Mouse (Mus musculus): ENCODE measurements around the gene Mical2. TPM values are rescaled to one million over a fixed set of nuclear protein-coding genes. Genes with fewer than 3 reads are reported as not detected.
A peak's percentile ranks its signal among the peaks of the same experiment; 100 is the strongest.

Gene Mical2
- polyA plus RNA-seq, 1 experiment from 2014 or later: 128 TPM

- Histone ChIP-seq H3K4me3 (ENCODE audit: low read length) (no peak overlapping the region), H3K27me3 (ENCODE audit: control insufficient read depth, insufficient read depth, low read length) (no peaks in the 10 kb centered on the region), H3K36me3 (ENCODE audit: control insufficient read depth, insufficient read depth) (no peaks in the 10 kb centered on the region), H3K9ac (ENCODE audit: low read length) (no peak overlapping the region), H3K9me3 (replicated peaks; ENCODE audit: control insufficient read depth, low read length) (peaks cover 6% of the 10 kb centered on the region), H3K4me1 (ENCODE audit: control insufficient read depth, insufficient read depth, low read length) (peaks cover 31% of the 10 kb centered on the region), H3K4me2 (ENCODE audit: low read depth, low read length) (peak overlapping the region; percentile 19; the same call in 1 of the 2 replicates), H3K27ac (ENCODE audit: low read length) (peak overlapping the region; percentile 64)
- WGBS: 22% methylated on average over 6 of the region's 6 CpGs
- 0 out of 2 replicates have a peak, but pooled peaks have one; percentile 26 for ATAC-seq (replicated peaks; ENCODE audit: extremely low read depth, insufficient read depth, low FRiP score)
Measured at GRCm38 (mm10) chr7:112217208-112217607, 8.4 kb upstream of the Mical2 start.

GRCm38 (mm10) chr7:112222733-112223524, 2.7 kb upstream of the Mical2 start:
- peaks cover 6% of the 10 kb centered on the region for H3K9me3 ChIP-seq (replicated peaks; ENCODE audit: control insufficient read depth, low read length)
- H3K4me2 ChIP-seq (ENCODE audit: low read depth, low read length): peak overlapping the region; percentile 30; the same call in 1 of the 2 replicates
- ATAC-seq (replicated peaks; ENCODE audit: extremely low read depth, insufficient read depth, low FRiP score): peak; percentile 4; the same call in 1 of the 2 replicates
- no peak overlapping the region for H3K4me3 ChIP-seq (ENCODE audit: low read length)
- WGBS: 17% methylated on average over 7 of the region's 7 CpGs
- H3K36me3 ChIP-seq (ENCODE audit: control insufficient read depth, insufficient read depth): no peaks in the 10 kb centered on the region
- H3K27me3 ChIP-seq (ENCODE audit: control insufficient read depth, insufficient read depth, low read length): no peaks in the 10 kb centered on the region
- H3K9ac ChIP-seq (ENCODE audit: low read length): peak overlapping the region; percentile 57
- peak overlapping the region; percentile 93 for H3K27ac ChIP-seq (ENCODE audit: low read length)
- H3K4me1 ChIP-seq (ENCODE audit: control insufficient read depth, insufficient read depth, low read length): peaks cover 43% of the 10 kb centered on the region

DNA sequence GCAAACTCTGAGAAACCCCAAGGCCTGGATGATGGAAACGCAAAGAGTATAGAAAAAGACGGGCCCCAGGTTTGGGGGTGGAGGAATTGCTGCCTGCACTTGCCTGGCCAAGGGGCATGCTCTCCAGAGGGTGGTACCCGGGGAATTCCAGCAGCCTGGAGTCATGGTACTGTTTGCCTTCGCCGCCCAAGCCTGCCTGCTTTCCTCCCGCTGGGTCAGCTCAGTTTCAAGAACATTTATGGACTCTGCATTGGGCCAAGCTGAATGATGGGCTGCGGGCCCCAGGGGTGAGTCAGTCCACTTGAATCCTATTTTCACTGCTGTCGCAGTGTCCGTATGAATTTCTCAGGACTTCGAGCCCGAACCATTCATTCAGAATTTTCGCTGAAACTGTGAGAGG, 802 bp upstream of the Mical2 start:
- Histone ChIP-seq H3K4me1 (ENCODE audit: control insufficient read depth, insufficient read depth, low read length) (peaks cover 49% of the 10 kb centered on the region), H3K9ac (ENCODE audit: low read length) (peak overlapping the region; percentile 49), H3K4me2 (ENCODE audit: low read depth, low read length) (peak overlapping the region; percentile 82), H3K27ac (ENCODE audit: low read length) (peak overlapping the region; percentile 58), H3K36me3 (ENCODE audit: control insufficient read depth, insufficient read depth) (0 out of 2 replicates have a peak, but pooled peaks cover 5% of the 10 kb centered on the region), H3K9me3 (replicated peaks; ENCODE audit: control insufficient read depth, low read length) (peaks cover 6% of the 10 kb centered on the region), H3K27me3 (ENCODE audit: control insufficient read depth, insufficient read depth, low read length) (no peaks in the 10 kb centered on the region), H3K4me3 (ENCODE audit: low read length) (no peak overlapping the region)
- no peak for ATAC-seq (replicated peaks; ENCODE audit: extremely low read depth, insufficient read depth, low FRiP score)
- 68% methylated on average over 12 of the region's 12 CpGs for WGBS

DNA sequence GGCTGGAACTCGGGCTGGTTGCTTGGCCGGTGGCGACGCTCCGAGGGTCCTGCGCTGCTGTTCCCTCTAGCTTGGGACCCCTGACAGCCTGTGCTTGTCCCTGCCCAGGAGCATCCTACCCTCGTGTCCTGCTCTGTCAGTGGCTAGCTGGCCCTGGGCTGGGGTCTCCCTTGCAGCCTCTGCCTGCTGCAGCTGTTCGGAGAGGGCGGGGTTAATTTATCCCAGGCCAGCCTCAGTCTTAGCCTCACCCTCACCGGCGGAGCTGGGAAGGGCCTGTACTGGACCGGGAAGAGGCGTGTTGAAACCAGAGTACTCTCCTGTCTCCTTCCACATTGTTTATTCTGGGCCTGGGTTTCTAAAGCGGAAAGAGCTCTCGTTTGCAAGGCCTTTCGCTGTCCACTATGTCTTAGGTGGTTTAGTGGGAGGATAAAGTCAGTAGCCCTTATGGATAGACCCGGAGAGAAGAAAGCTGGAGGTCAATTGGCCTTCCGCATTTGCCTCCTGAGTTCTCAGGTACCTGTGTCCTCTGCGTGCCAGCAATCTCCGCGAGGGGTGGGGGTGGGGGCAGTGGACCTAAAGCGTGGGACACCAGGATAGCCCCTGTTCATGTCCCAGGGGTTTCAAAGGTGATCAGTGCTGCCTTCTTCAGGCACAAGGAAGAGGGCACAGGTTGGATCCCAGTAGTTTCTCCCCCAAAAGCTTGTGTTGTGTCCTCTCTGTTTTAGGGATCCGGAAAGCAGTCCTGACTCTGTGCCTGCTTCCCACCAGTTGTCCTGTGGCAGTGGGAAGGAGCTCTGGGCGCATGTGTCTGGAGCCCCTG, 1.0 kb downstream of the Mical2 start:
- no peak; the same call in 1 of the 2 replicates for ATAC-seq (replicated peaks; ENCODE audit: extremely low read depth, insufficient read depth, low FRiP score)

GRCm38 (mm10) chr7:112227266-112227562, 1.6 kb downstream of the Mical2 start:
- Histone ChIP-seq H3K4me2 (ENCODE audit: low read depth, low read length) (peak overlapping the region; percentile 82), H3K9me3 (replicated peaks; ENCODE audit: control insufficient read depth, low read length) (no peaks in the 10 kb centered on the region), H3K36me3 (ENCODE audit: control insufficient read depth, insufficient read depth) (peaks cover 8% of the 10 kb centered on the region; the same call in 1 of the 2 replicates), H3K4me3 (ENCODE audit: low read length) (peak overlapping the region; percentile 94), H3K4me1 (ENCODE audit: control insufficient read depth, insufficient read depth, low read length) (peaks cover 70% of the 10 kb centered on the region), H3K9ac (ENCODE audit: low read length) (peak overlapping the region; percentile 97), H3K27me3 (ENCODE audit: control insufficient read depth, insufficient read depth, low read length) (no peaks in the 10 kb centered on the region), H3K27ac (ENCODE audit: low read length) (peak overlapping the region; percentile 93)
- ATAC-seq (replicated peaks; ENCODE audit: extremely low read depth, insufficient read depth, low FRiP score): no peak
- WGBS: 10% methylated on average over 6 of the region's 6 CpGs

More for the DNA sequence above, 1.0 kb downstream of the Mical2 start:
- Histone ChIP-seq H3K4me1 (ENCODE audit: control insufficient read depth, insufficient read depth, low read length) (peaks cover 65% of the 10 kb centered on the region), H3K27me3 (ENCODE audit: control insufficient read depth, insufficient read depth, low read length) (no peaks in the 10 kb centered on the region), H3K36me3 (ENCODE audit: control insufficient read depth, insufficient read depth) (peaks cover 8% of the 10 kb centered on the region; the same call in 1 of the 2 replicates), H3K4me2 (ENCODE audit: low read depth, low read length) (peak overlapping the region; percentile 82), H3K27ac (ENCODE audit: low read length) (peak overlapping the region; percentile 93), H3K4me3 (ENCODE audit: low read length) (peak overlapping the region; percentile 94), H3K9me3 (replicated peaks; ENCODE audit: control insufficient read depth, low read length) (no peaks in the 10 kb centered on the region), H3K9ac (ENCODE audit: low read length) (peak overlapping the region; percentile 97)
- 4% methylated on average over 24 of the region's 24 CpGs for WGBS

DNA sequence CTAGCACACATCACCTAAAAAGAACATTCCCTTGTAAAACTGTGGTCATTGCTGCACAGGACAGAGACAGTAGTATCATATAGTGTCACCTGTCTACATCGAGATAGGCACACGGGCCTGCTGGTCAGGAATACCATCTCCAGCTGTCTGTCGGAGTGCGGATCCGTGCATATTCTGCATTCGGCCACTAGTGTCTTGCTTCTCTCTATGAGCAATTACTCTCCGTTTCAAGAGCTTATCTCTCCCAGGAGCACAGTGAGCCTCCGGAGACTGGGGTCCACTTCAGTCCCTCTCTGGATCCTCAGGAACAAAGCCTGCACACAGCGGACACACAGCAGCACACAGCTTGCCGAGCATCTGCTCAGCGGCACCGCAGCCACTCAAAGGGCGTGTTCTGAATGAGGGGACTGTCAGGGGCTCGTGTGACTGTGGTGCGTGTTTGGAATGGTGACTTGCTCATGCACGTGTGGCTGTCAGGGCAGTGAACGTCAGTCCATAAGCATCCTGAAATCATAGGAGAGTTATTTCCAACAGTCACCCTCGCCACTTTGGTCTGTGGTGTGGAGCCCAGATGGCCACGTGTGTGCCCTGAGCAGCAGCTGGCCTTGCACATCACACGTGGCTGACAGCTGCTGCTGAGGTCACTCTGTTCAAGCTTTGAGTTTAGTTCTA, 3.3 kb downstream of the Mical2 start:
- ATAC-seq (replicated peaks; ENCODE audit: extremely low read depth, insufficient read depth, low FRiP score): 0 out of 2 replicates have a peak, but pooled peaks have one; percentile 8
- Histone ChIP-seq H3K9me3 (replicated peaks; ENCODE audit: control insufficient read depth, low read length) (no peaks in the 10 kb centered on the region), H3K27ac (ENCODE audit: low read length) (peak overlapping the region; percentile 93), H3K4me3 (ENCODE audit: low read length) (peak overlapping the region; percentile 94), H3K27me3 (ENCODE audit: control insufficient read depth, insufficient read depth, low read length) (no peaks in the 10 kb centered on the region), H3K4me1 (ENCODE audit: control insufficient read depth, insufficient read depth, low read length) (peaks cover 70% of the 10 kb centered on the region), H3K4me2 (ENCODE audit: low read depth, low read length) (peak overlapping the region; percentile 82), H3K9ac (ENCODE audit: low read length) (peak overlapping the region; percentile 97), H3K36me3 (ENCODE audit: control insufficient read depth, insufficient read depth) (peaks cover 12% of the 10 kb centered on the region)
- WGBS: 17% methylated on average over 20 of the region's 20 CpGs

- peak overlapping the region; percentile 63 for H3K27ac ChIP-seq (ENCODE audit: low read length)
- H3K9ac ChIP-seq (ENCODE audit: low read length): peak overlapping the region; percentile 52
Measured at GRCm38 (mm10) chr7:112231731-112232130, 6.1 kb downstream of the Mical2 start.

DNA sequence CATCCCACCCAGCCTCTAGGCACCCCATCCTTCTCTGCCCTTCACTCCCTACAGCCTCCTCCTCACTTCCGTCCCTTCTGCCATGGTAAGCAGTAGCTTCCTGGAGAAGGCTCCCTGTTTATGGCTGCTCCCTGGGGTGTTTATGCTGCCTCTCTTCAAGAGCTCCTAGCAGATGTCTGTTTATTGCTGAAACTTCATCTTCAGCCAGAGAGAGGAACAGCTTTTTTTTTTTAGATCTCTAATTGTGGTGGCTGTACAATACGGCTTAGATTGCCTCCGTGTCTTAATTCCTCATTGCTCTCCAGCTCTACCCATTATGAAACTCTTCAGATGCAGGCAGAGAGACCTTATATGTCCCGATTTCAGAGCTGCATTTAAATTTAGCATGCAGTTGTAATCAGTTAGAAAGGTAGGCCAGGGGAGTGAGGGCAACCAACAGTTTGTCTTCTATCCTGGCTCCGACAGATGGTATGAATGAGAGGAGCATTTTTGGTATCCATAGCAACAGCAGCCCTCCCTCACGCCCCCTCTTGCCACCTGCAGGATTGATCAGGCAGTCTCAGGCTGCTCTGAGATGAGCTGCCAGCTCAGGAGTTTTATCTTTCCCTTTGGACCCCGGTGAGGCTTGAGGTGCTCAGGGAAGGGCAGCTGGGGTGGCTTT, 7.8 kb downstream of the Mical2 start:
- H3K36me3 ChIP-seq (ENCODE audit: control insufficient read depth, insufficient read depth): peaks cover 39% of the 10 kb centered on the region
- H3K9ac ChIP-seq (ENCODE audit: low read length): peak overlapping the region; percentile 55
- no peaks in the 10 kb centered on the region for H3K9me3 ChIP-seq (replicated peaks; ENCODE audit: control insufficient read depth, low read length)
- H3K27me3 ChIP-seq (ENCODE audit: control insufficient read depth, insufficient read depth, low read length): no peaks in the 10 kb centered on the region
- H3K4me2 ChIP-seq (ENCODE audit: low read depth, low read length): no peak overlapping the region; the same call in 1 of the 2 replicates
- 26% methylated on average over 7 of the region's 7 CpGs for WGBS
- H3K27ac ChIP-seq (ENCODE audit: low read length): peak overlapping the region; percentile 61
- ATAC-seq (replicated peaks; ENCODE audit: extremely low read depth, insufficient read depth, low FRiP score): no peak
- peaks cover 80% of the 10 kb centered on the region for H3K4me1 ChIP-seq (ENCODE audit: control insufficient read depth, insufficient read depth, low read length)
- no peak overlapping the region for H3K4me3 ChIP-seq (ENCODE audit: low read length)

More at GRCm38 (mm10) chr7:112231731-112232130, 6.1 kb downstream of the Mical2 start:
- no peaks in the 10 kb centered on the region for H3K9me3 ChIP-seq (replicated peaks; ENCODE audit: control insufficient read depth, low read length)
- peaks cover 25% of the 10 kb centered on the region for H3K36me3 ChIP-seq (ENCODE audit: control insufficient read depth, insufficient read depth)
- ATAC-seq (replicated peaks; ENCODE audit: extremely low read depth, insufficient read depth, low FRiP score): no peak
- H3K4me3 ChIP-seq (ENCODE audit: low read length): no peak overlapping the region
- H3K4me2 ChIP-seq (ENCODE audit: low read depth, low read length): no peak overlapping the region
- H3K4me1 ChIP-seq (ENCODE audit: control insufficient read depth, insufficient read depth, low read length): peaks cover 69% of the 10 kb centered on the region
- H3K27me3 ChIP-seq (ENCODE audit: control insufficient read depth, insufficient read depth, low read length): no peaks in the 10 kb centered on the region
- 51% methylated on average over 7 of the region's 7 CpGs for WGBS

Data from heart, embryonic 16.5 days (tissue).